Mouse (Mus musculus) neutrophil, adult 5-6 weeks (primary cell): ENCODE results near the gene Slc5a10. TPM values are rescaled to one million over a fixed set of nuclear protein-coding genes. Genes with fewer than 3 reads are reported as not detected.
"Not testable (repeated sequence)": the region's sequence is repeated elsewhere in the genome, so short reads cannot be mapped to it uniquely, and the experiment has no call there.

Source experiments
- ATAC-seq: fragments of 151-379, 151-347 bp; 2 replicates; pipeline ENCODE4 v1.8.0; 2017; ENCODE audit warnings: mild to moderate bottlenecking, moderate TSS enrichment; ENCODE audit not compliant: insufficient number of reproducible peaks, poor library complexity, low FRiP score, severe bottlenecking; ENCODE audit errors: extremely low read depth
- total RNA-seq: library from RNA; stranded (forward); fragments of 200-1000 nt; gene quantifications from 2 replicates; pipeline ENCODE4 v1.2.3, GENCODE M21; 2017

The Slc5a10 gene
- total RNA-seq, 1 experiment from 2014 or later = not detected

DNA sequence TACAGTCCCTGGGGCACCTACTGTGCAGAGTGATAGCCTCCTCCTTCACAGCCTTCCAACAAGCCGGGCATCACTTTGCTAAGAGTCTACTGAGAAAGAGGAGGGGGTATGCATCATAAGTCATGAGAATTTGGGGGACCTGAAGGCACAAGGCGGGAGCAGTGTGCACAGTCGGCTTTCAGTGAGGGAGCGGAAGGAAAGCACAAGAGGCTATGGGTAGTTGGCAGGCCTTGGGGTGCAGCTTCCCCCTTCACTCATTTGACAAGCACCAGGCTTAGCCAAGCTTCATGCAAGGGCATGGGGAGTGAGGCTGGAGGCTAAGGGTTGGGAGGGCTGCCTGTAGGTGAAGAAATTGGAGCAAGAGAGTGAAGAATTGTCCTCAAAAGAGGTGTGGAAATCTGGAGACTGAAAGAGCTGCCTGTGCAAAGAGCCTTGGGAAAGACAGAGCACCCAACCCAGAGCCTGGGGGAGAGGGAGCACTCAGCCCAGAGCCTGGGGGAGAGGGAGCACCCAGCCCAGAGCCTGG lies 65.8 kb downstream of the Slc5a10 start:
- no peak for ATAC-seq

DNA sequence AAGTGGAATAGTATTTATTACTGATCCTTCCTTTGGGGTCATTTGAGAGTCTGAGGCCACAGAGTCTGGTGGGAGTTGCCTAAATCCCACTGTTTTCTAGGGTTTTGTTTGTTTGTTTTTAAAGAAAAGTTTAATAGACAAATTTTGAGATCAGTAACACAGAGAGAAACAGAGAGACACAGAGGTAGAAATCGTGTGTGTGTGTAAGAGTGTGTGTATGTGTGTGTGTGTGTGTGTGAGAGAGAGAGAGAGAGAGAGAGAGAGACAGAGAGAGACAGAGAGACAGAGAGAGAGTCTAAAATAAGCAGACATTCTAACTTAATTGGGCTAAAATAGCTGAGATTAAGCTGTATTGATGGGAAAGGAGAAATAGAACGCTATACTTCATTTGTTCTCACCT lies 67.1 kb downstream of the Slc5a10 start:
- no peak for ATAC-seq

DNA sequence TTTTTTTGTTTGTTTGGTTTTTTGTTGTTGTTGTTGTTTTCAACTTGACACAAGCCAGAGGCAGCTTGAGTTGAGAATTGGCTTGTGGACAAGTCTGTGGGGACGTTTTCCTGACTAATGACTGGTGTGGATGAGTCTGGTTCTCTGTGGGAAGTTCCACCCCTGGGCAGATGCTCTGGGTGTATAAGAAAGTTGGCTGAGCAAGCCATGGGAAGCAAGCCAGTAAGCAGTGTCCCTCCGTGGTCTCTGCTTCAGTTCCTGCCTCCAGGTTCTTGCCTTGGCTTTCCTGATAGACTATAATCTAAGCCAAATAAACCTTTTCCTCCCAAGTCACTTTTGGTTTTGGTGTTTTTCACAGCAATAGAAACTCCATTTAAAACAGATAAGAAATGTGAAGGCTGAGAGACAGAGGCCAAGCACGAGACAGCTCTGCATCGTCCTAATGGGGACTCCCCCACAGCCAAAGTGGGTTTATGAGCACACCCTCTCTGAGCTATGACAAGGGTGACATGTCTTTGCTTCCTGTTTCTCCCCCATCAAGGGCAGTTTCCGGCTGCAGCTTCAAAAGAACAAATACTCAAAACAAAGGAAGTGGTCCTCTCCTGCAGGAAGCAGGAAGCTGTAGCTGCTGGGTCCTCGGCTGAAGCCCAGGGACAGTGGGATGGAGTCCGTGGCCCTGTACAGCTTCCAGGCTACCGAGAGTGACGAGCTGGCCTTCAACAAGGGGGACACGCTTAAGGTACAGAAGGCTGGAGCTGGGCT lies 67.8 kb downstream of the Slc5a10 start, which contains the start of gene Grap:
Grap (plus strand) TSS at position 580 of the 762 bp plus-strand sequence.
- ATAC-seq = peak; percentile 84

DNA sequence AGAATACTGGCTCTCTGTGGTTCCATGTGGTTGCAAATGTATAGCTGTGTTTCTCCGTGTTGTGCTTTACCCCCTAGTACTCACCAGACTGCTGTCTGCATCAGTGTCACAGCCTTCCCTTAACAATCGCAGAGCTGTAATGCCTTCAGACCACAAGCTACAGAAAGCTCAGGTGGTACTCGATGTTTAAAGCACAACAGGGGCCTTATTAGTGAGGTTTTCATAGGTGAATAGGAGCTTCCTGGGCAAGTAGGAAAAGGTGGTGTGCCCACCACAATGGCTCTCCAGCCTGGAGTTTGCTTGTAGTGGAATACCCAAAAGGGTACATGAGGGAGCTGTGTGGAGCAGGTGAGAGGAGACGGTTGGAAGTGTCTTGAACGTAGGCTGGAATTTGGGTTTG lies 68.4 kb downstream of the Slc5a10 start:
- no peak for ATAC-seq

DNA sequence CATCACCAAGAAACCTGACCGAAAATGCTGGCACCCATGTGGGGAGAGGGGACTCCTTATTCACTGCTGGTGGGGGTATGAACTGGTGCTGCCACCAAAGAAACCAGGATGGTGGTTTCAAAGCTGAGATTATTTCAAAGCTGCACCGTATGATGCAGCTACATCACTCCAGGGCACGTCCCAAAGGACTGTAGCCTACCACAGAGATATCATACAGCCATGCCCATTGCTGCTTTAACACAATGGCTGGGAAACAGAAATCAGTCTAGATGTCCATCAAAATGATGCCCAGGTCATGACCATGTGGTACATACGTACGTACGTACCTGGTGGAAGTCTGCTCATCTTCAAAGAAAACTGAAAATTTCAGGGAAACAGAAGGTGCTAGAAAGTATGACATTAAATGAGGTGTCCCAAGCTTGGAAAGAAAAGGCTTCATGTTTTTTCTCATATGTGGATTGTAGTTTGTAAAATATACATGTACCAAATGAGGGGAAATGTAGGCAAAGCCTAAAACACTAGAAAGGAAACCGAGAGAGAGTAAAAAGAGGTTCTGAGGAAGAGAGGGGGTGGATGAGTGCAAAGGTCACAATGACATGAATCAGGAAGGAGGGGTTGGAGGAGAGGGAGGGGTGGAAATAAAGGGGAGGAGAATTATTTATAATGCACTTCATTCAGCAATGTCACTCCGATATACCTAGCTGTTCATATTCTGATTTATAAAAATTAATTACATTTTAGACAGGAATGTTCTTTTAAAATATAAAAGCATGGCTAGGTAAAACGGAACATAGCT lies 70.0 kb downstream of the Slc5a10 start:
- ATAC-seq = no peak

DNA sequence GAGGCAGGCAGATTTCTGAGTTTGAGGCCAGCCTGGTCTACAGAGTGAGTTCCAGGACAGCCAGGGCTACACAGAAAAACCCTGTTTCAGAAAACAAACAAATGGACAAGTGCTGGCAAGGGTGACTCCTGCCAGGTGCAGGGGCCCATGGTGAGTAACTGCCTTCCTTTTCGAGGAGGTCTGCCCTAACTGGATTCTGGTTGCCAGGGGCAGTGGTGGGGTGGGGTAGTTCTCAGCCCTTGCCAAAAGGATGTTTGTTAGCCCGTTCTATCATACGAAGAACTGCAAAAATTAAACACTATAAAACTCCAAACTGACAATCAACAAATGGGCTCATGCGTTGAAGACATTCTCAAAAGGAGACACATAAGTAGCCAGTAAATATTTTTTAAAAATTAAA lies 71.0 kb downstream of the Slc5a10 start:
- ATAC-seq = no peak

DNA sequence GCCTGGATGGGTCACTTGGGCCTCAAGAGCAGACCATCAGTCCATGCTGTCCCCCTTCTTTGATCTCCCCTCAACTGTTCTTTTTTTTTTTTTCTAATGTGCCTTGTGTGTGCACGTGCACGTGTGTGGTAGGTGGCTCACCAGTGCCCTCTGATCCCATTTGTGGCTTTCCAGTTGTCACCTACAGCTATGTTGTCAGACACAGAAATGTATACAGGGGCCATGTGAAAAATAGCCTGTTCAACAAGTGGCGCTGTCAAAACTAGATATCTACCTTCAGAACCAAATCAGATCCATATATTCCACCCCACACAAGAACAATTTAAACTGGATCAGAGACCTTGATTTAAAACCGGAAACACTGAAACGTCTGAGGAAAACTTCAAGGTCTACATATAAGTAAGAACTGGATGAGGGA lies 71.5 kb downstream of the Slc5a10 start:
- ATAC-seq = no peak

DNA sequence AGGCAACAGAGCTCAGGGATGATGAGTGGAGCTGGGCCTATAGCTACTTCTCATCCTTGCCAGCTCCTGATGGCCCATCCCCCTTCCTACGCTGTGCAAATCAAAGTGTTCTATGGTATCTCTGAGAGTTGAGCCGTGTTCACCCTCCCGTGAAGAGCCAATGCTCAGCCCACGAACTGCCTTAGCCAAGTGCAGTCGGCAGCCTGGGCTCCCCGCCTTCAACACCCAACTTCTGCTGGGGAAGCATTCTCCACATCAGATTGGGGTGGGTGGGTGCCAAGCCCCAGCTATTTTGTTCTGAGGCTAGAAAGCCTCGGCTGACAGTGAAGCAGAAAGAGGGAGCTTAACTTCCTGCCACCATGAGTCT lies 71.9 kb downstream of the Slc5a10 start:
- no peak for ATAC-seq

DNA sequence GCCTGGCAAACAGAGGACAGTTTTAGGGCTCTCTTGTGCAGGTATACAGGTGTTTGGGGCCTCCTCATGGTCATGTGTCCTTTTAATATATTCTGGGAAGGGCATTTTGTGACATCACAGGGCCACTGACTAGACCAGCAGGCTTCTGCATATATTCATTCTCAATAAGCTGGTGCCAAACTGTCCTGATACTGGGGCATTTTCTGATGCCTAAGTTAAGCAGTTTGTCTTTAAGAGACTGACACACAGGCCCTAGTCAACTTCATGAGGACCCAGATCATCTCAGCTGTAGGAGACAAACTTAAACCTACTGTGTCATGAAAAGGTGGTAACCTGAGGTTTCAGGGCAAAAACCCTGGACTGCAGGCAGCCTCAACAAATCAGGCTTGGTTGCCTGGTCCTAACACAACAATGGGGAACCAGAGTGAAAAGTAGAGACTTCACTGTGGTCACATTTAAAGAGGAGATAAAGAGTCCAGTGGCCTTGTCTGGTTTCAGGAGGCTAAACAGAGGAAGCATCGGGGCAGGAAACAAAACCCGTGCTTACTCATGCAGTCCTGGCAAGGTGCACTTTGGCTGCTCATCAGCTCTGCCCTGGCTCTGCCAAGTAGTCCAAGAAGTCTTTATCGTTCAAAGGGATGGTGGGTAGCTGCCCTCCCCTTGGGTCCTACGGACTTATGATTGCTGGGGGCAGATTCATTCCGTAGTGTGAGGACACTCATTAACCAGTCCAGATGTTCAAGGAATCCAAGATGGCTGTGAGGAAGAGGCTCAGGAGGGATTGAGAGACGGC lies 72.5 kb downstream of the Slc5a10 start:
- ATAC-seq = no peak

DNA sequence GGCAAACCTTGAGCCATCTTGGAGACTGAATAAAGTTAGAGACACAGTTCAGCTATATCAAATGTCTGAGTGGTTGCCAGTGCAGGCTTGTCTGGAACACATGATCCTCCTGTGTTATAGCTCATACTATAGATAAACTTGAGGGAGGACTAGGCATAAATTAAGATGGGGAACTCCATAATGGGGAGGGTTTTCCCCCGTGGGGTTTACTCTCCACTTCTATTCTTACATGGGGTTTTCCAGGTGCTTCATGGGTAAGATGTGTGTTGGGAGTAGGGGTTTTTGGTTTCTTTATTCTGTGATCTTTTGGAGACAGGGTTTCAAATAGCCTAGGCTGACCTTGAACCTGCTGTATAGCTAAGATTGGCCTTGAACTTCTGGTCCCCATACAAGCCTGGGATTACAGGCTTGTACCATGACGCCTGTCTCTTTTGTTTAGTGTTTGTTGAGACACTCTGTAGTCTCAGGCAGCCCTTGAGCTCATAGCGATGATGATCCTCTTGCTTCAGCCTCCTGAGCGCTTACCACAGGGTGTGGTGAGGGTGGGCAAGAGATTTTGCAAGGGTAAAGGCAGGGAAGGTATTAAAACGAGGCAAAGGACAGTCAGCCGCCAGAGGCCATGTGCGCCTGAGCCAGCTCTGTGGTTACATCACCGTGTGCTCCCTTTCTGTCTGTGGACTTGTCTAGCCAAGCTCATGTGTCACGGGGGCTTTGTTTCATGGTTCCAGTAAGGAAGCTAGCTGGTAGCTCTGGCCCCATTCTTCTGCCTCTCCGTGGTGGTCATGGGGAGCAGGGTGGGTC lies 73.3 kb downstream of the Slc5a10 start:
- peak; percentile 63 for ATAC-seq

DNA sequence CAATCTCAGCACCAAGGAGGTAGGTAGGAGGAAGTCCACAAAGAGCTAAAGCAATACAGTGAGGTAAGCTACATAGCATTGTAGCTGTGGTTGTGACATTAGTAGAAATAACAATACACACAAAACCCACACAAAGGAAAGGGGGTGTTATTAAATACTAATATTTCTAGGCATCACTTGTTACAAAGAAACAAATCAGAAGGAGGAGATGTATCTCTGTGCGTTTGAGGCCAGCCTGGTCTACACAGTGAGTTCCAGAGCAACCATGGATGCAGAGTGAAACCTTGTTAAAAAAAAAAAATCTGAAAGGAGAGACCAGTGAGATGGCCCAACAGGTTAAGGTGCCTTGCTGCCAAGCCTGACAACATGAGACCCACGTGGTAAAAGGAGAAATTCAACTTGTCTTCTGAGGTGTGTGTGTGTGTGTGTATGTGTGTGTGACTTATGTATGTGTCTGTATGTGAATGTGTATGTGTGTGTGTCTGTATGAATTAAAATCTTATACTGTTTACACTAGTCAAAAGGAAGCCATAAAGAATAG lies 74.1 kb downstream of the Slc5a10 start:
- no peak for ATAC-seq

DNA sequence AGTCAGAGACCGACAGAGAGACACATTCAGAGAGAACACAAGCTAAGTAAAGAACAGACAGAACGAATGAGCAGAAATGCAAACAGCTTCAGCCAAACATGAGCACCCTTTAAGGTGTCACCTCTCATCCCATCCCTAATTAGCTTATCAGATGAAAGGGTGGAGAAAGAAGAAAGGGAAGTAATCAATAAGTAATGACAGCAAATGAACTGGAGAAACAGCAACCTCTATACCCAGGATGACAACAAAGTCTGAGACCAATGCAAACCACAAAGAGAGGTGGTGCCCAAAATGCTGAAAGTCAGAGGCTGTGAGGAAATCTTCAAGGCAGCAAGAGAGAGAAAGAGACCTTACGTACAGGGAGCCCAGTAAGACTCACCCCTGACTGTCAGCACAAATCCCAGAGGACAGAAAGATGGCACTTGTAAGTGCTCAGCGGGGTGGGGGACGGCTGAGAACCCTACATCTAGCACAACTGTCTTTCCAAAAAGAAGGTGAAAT lies 75.2 kb downstream of the Slc5a10 start:
- no peak for ATAC-seq

DNA sequence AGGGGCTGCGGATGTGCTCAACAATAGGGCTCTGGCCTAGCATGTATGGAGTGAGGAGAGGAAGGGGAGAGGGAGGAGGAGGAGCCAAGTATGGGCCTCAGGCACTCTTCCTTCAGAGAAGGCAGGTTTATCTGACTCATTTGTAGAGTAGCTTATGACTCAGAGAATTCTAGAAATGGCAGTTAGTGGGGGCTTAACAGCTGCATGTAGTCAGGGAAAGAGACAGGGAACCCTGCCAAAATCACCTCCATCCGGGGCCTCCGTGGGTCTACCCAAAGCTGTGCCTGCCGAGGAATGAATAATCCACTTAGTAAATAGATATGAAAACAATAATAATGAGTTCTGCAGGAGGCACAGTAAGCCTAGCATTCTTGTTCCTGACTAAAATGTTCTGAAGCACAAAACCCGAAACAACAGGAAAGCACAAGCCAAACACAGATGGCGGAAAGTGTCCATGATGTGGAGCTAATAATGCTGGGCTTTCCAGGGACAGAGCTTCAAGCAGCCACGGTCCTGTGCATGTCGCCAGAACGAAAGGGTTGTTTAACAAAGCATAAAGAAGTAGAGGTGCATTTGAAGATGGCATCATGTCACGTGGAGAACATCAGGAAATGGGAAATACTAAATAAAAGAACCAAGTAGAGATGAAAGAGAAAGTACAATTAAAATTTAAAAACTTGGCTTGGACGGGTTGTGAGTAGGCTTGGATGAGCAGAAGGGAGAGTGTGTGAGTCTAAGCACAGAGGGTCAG lies 75.9 kb downstream of the Slc5a10 start:
- ATAC-seq = no peak

DNA sequence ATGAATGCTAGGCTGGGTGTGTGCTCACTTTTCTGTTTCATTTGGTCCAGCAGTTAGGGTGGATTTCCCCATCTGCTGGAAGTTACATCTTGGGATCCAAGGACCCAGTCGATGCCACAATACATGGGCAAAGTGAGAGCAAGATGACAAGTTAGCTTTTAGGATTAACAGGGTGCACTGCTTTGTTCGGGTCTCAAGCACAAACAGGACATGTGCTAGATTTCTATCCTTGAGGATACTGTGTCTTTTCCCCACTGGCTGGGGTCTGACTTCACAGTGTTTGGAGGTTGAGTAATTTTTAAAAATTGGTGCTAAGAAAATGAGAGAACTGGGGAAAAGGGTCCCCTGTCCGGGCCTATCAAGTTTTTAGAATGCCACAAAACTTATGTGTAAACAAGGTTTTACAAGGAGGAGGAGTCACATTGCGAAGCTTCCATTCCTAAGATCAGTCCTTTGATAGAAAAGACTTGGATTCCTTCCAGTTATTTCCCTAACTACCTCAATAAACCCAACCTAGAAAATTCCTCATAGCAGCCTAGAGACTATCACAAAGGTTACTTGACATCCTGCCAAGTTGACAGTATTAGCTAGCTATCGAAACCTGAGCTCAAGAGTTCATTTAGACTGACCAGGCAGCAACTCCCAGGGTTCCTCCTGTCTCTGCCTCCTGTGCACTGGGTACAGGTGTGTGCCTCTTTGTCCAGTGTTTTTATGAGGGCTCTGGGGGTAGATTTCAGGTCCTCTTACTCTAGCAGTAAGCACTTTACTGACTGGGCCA lies 77.3 kb downstream of the Slc5a10 start:
- ATAC-seq = no peak

DNA sequence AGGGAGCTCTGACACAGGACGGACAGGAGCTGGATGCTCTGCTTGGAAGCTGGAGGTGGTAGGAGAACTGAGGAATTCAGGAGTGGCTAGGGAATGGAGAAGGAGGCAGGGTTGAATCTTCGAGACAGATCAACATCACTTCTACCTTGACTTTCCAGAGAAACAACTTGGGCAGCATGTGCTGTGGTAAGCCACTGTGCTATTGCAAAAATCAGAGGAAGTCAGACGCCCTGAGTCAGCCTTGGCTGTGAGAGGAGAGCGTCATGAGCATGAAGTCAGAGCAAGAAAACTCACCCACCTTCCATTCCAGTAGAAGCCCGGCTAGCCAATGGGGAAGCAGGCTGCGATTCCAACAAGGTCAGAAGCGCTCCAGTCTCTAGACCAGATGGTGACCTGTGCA lies 78.5 kb downstream of the Slc5a10 start:
- ATAC-seq = no peak

DNA sequence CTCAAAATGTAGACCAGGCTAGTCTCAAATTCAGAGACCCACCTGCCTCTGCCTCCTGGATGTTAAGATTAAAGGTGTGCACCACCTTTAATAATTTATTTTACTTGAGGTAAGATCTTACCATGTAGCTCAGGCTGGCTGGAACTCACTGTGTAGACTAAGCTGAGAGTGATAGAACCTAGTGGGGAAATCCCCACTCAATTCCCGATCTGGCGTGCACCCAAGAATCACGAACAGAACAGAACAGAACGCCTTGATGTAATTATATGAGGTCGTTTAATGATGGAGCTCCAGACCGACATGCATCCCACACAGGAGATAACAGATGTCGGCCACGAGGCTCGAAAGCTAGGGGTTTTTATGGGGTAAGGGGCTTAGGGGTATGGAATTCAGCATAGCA lies 80.0 kb downstream of the Slc5a10 start:
- ATAC-seq = not testable (repeated sequence)
